Mouse (Mus musculus) thymus, postnatal 14 days (tissue): ENCODE results near the gene Gm17027.
"Not testable (repeated sequence)": the region's sequence is repeated elsewhere in the genome, so short reads cannot be mapped to it uniquely, and the experiment has no call there.

Experiments used
- DNase-seq: peaks from one replicate; pipeline ENCODE4 v3.0.0; 2021

Gene Gm17027

GRCm38 (mm10) chr14:42162522-42162921 is at the start of gene Gm17027:
TSS of gene Gm17027 (minus strand) at chr14:42162622.
- not testable (repeated sequence) for DNase-seq

GRCm38 (mm10) chr14:42190691-42191090 is 28.3 kb upstream of the Gm17027 start, which contains the start of gene Gm3573:
TSS of gene Gm3573 (minus strand) at chr14:42190791.
- DNase-seq: not testable (repeated sequence)

DNA sequence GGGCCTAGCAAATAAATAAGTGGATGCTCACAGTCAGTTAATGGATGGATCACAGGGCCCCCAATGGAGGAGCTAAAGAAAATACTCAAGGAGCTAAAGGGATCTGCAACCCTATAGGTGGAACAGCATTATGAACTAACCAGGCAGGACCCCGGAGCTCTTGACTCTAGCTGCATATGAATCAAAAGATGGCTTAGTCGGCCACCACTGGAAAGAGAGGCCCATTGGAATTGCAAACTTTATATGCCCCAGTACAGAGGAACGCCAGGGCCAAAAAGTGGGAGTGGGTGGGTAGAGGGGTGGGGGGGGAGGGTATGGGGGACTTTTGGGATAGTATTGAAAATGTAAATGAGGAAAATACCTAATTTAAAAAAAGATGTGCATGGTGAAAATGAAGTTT is 21.5 kb upstream of the Gm17027 start:
- DNase-seq: not testable (repeated sequence)

- not testable (repeated sequence) for DNase-seq
Measured at GRCm38 (mm10) chr14:42134571-42134970, 27.9 kb downstream of the Gm17027 start.

- not testable (repeated sequence) for DNase-seq
Measured at GRCm38 (mm10) chr14:42133806-42134205, 28.6 kb downstream of the Gm17027 start.

- not testable (repeated sequence) for DNase-seq
Measured at GRCm38 (mm10) chr14:42117269-42117668, 45.2 kb downstream of the Gm17027 start, which contains the start of gene Gm7951. TSS of gene Gm7951 (minus strand) at chr14:42117369.
